ENCODE assay signal across 7 mouse cellular contexts in genomic region chr15:12824197-12824952, GRCm38 (mm10). TPM values are rescaled to one million over a fixed set of nuclear protein-coding genes. Genes with fewer than 3 reads are reported as not detected.
DNase-seq lines count a peak whose midpoint lies in the region; ATAC-seq lines count a peak whose summit lies in the region.

6030458C11Rik (minus strand) TSS chr15:12824649.
Drosha (plus strand) TSS chr15:12824815.

- no peaks in the 10 kb centered on the region for H3K27me3 ChIP-seq in intestine, embryonic 16.5 days (replicated peaks; ENCODE audit: control insufficient read depth, insufficient read depth, low read length)
- H3K27me3 ChIP-seq in midbrain, embryonic 11.5 days (ENCODE audit: control insufficient read depth, insufficient read depth, low read length): no peaks in the 10 kb centered on the region

- H3K4me2 ChIP-seq in intestine, embryonic 16.5 days (ENCODE audit: low read depth, low read length): peak within 1 kb of the TSS; percentile 77
- peak within 1 kb of the TSS; percentile 61 for H3K4me2 ChIP-seq in midbrain, embryonic 11.5 days

- DNase-seq in adrenal gland, adult 8-10 months: peak; percentile 98
- peak; percentile 96 for DNase-seq in embryo, embryonic 9.5 days (ENCODE audit: extremely low spot score)
- DNase-seq in gastrocnemius, postnatal 4 days (ENCODE audit: low spot score in 2 of 2): peak; percentile 95 to 97
- DNase-seq in left cerebral cortex, postnatal 36 days (ENCODE audit: low spot score in 2 of 2): peak; percentile 98 to 99
- peak; percentile 99 for DNase-seq in midbrain, embryonic 11.5 days (ENCODE audit: low spot score, missing footprints)
- peak; percentile 98 for DNase-seq in skeletal muscle tissue, adult 2 months (ENCODE audit: low read depth, low spot score)

- H3K4me1 ChIP-seq in intestine, embryonic 16.5 days (ENCODE audit: control insufficient read depth, insufficient read depth, low read length): peaks cover 12% of the 10 kb centered on the region; the same call in 1 of the 2 replicates
- peaks cover 9% of the 10 kb centered on the region for H3K4me1 ChIP-seq in midbrain, embryonic 11.5 days (ENCODE audit: control insufficient read depth, insufficient read depth, low read length)

- H3K4me3 ChIP-seq in intestine, embryonic 16.5 days (ENCODE audit: low read length): peak within 1 kb of the TSS; percentile 94
- peak within 1 kb of the TSS; percentile 83 for H3K4me3 ChIP-seq in midbrain, embryonic 11.5 days (ENCODE audit: low read depth, low read length)

- no peaks in the 10 kb centered on the region for H3K36me3 ChIP-seq in intestine, embryonic 16.5 days (ENCODE audit: control insufficient read depth, insufficient read depth, low read length)
- peaks cover 15% of the 10 kb centered on the region for H3K36me3 ChIP-seq in midbrain, embryonic 11.5 days (ENCODE audit: control insufficient read depth, insufficient read depth, low read length)

- intact Hi-C loops in left cerebral cortex, postnatal 36 days (cut with DNase I): no loop called here

- WGBS in intestine, embryonic 16.5 days: under 1% methylated on average over 67 of the region's 67 CpGs
- under 1% methylated on average over 67 of the region's 67 CpGs for WGBS in midbrain, embryonic 11.5 days

- peak within 1 kb of the TSS; percentile 68 for H3K27ac ChIP-seq in intestine, embryonic 16.5 days (ENCODE audit: low read length)
- H3K27ac ChIP-seq in midbrain, embryonic 11.5 days (ENCODE audit: low read depth, low read length): peak within 1 kb of the TSS; percentile 40

- ATAC-seq in intestine, embryonic 16.5 days: peak; percentile 100
- peak; percentile 100 for ATAC-seq in midbrain, embryonic 11.5 days (ENCODE audit: low FRiP score)

- H3K9ac ChIP-seq in intestine, embryonic 16.5 days (ENCODE audit: low read depth, low read length): peak within 1 kb of the TSS; percentile 96
- peak within 1 kb of the TSS; percentile 94 for H3K9ac ChIP-seq in midbrain, embryonic 11.5 days (ENCODE audit: low read length)

- no peaks in the 10 kb centered on the region for H3K9me3 ChIP-seq in intestine, embryonic 16.5 days (ENCODE audit: control insufficient read depth, low read length)
- H3K9me3 ChIP-seq in midbrain, embryonic 11.5 days (ENCODE audit: control insufficient read depth, low read length): no peaks in the 10 kb centered on the region

RNA-seq across cellular contexts. Expression of gene 6030458C11Rik, which starts in this region (rescaled TPM):
- 10 to 100 TPM; 13.3 to 18.6 (median 15.7) TPM for total RNA-seq in adrenal gland, adult 8-10 months (2022)
- 10 to 100 TPM; 16.3 to 19.1 TPM for total RNA-seq in gastrocnemius, postnatal 4 days (2021)
- 22.6 and 28.9 TPM in 2 replicates for polyA plus RNA-seq in intestine, embryonic 16.5 days (2015; fragmentation: Nextera tagmentation; extraction: Ambion mirVana)
- 10 to 100 TPM; 23.6 to 25.9 TPM for total RNA-seq in left cerebral cortex, postnatal 36 days (2021)
- polyA plus RNA-seq in midbrain, embryonic 11.5 days (2014; fragmentation: Nextera tagmentation; extraction: Ambion mirVana): 24.3 and 25.3 TPM in 2 replicates

RNA-seq across cellular contexts. Expression of gene Drosha, which starts in this region (rescaled TPM):
- 10 to 100 TPM; 32.0 to 40.5 (median 38.7) TPM for total RNA-seq in adrenal gland, adult 8-10 months (2022)
- total RNA-seq in gastrocnemius, postnatal 4 days (2021): 10 to 100 TPM; 39.0 to 39.2 TPM
- 25.2 and 25.6 TPM in 2 replicates for polyA plus RNA-seq in intestine, embryonic 16.5 days (2015; fragmentation: Nextera tagmentation; extraction: Ambion mirVana)
- 10 to 100 TPM; 84.2 to 89.7 TPM for total RNA-seq in left cerebral cortex, postnatal 36 days (2021)
- polyA plus RNA-seq in midbrain, embryonic 11.5 days (2014; fragmentation: Nextera tagmentation; extraction: Ambion mirVana): 79.2 and 83.7 TPM in 2 replicates

Comparison
In these comparisons a context has a peak if more than half of its experiments do, and no peak if none do; other contexts are left out.
1. Peak in every context shown above with its lines: DNase-seq, ATAC-seq, H3K4me3 ChIP-seq and H3K27ac ChIP-seq.